Mouse (Mus musculus): ENCODE results near the gene Zmiz1.

Zmiz1 gene

GRCm38 (mm10) chr14:25559907-25560306 is 100.9 kb downstream of the Zmiz1 start:
- no peak for DNase-seq (ENCODE audit: low spot score)

- no peak for DNase-seq (ENCODE audit: low spot score)
These were observed 101.9 kb downstream of the Zmiz1 start for GRCm38 (mm10) chr14:25560841-25561240.

GRCm38 (mm10) chr14:25561716-25562115 is 102.7 kb downstream of the Zmiz1 start:
- DNase-seq (ENCODE audit: low spot score) = peak; percentile 75

GRCm38 (mm10) chr14:25562447-25562846 is 103.5 kb downstream of the Zmiz1 start:
- DNase-seq (ENCODE audit: low spot score) = no peak

- no peak for DNase-seq (ENCODE audit: low spot score)
These were observed 103.9 kb downstream of the Zmiz1 start for GRCm38 (mm10) chr14:25562909-25563308.

GRCm38 (mm10) chr14:25564577-25564976 is 105.6 kb downstream of the Zmiz1 start:
- DNase-seq (ENCODE audit: low spot score) = no peak

GRCm38 (mm10) chr14:25565344-25566088 is 106.5 kb downstream of the Zmiz1 start:
- DNase-seq (ENCODE audit: low spot score) = peak; percentile 68

- peak; percentile 54 for DNase-seq (ENCODE audit: low spot score)
These were observed 108.3 kb downstream of the Zmiz1 start for GRCm38 (mm10) chr14:25567245-25567644.

GRCm38 (mm10) chr14:25567837-25568236 is 108.9 kb downstream of the Zmiz1 start:
- DNase-seq (ENCODE audit: low spot score) = no peak

GRCm38 (mm10) chr14:25574047-25574870 is 115.3 kb downstream of the Zmiz1 start:
- DNase-seq (ENCODE audit: low spot score) = no peak

- DNase-seq (ENCODE audit: low spot score) = no peak
These were observed 117.7 kb downstream of the Zmiz1 start for GRCm38 (mm10) chr14:25576642-25577041.

GRCm38 (mm10) chr14:25577431-25577830 is 118.4 kb downstream of the Zmiz1 start:
- no peak for DNase-seq (ENCODE audit: low spot score)

GRCm38 (mm10) chr14:25579597-25579996 is 120.6 kb downstream of the Zmiz1 start:
- no peak for DNase-seq (ENCODE audit: low spot score)

GRCm38 (mm10) chr14:25580397-25580796 is 121.4 kb downstream of the Zmiz1 start:
- no peak for DNase-seq (ENCODE audit: low spot score)

- no peak for DNase-seq (ENCODE audit: low spot score)
These were observed 123.6 kb downstream of the Zmiz1 start for GRCm38 (mm10) chr14:25582603-25583002.

- DNase-seq (ENCODE audit: low spot score) = no peak
These were observed 124.9 kb downstream of the Zmiz1 start for GRCm38 (mm10) chr14:25583899-25584298.

GRCm38 (mm10) chr14:25585545-25586301 is 126.7 kb downstream of the Zmiz1 start:
- peak; percentile 50 for DNase-seq (ENCODE audit: low spot score)

GRCm38 (mm10) chr14:25586846-25587486 is 128.0 kb downstream of the Zmiz1 start:
- DNase-seq (ENCODE audit: low spot score) = no peak

GRCm38 (mm10) chr14:25587487-25588001 is 128.6 kb downstream of the Zmiz1 start:
- peak; percentile 70 for DNase-seq (ENCODE audit: low spot score)

GRCm38 (mm10) chr14:25588156-25588555 is 129.2 kb downstream of the Zmiz1 start:
- no peak for DNase-seq (ENCODE audit: low spot score)
